Mouse (Mus musculus): ENCODE measurements around the gene Ovol1.

The Ovol1 gene

DNA sequence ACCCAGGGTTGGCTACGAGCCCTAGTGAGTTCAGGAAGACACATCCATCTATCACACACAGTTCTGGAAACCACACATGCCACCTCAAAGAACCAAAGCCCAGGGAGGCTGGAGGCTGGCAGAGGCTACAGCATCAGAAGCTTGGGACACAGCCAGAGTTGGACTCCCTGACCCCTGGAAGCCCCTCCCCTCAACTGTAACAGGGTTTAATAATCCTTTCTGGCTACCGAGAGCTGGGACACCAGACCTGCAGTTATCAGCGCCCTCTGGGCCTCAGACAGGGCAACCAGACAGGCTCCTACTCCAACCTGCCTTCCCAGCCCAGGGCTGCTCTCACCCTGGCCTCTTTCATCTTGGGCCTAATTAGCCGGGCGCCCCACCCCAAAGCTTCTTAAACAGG is 5.9 kb upstream of the Ovol1 start:
- H3K4me1 ChIP-seq (replicated peaks; ENCODE audit: low read depth, low read length) = peaks cover 50% of the 10 kb centered on the region
- peaks cover 57% of the 10 kb centered on the region for H3K27me3 ChIP-seq (ENCODE audit: insufficient read depth, low read length)

DNA sequence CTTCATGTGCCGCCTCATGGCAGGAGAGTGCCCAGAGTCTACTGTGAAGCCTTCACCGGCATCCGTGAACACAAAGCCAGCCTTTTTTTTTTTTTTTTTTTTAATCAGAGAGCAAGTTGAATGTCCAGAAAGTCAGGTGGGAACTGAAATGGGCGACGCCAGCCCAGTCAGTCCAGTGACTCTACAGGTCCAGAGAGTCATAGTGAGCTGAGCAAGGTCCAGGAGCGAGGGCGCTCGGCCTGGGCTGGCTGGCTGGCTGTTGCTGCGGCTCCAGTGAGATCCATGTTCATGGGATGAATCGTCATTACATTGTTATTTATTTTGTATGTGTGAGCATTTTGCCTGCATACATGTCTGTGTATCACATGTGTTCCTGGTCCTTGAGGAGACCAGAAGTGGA is 2.3 kb upstream of the Ovol1 start:
- H3K9me3 ChIP-seq (ENCODE audit: low read length) = no peaks in the 10 kb centered on the region
- H3K36me3 ChIP-seq (ENCODE audit: insufficient read depth, low read length) = no peaks in the 10 kb centered on the region
- H3K27me3 ChIP-seq (ENCODE audit: insufficient read depth, low read length) = peaks cover 93% of the 10 kb centered on the region
- no peak overlapping the region for H3K4me3 ChIP-seq (replicated peaks; ENCODE audit: low read length)
- peaks cover 49% of the 10 kb centered on the region for H3K4me1 ChIP-seq (replicated peaks; ENCODE audit: low read depth, low read length)
- TF ChIP-seq POU5F1 (IDR thresholded peaks at IDR 0.05; ENCODE audit: borderline replicate concordance, low read length) (no peak), NANOG (IDR thresholded peaks at IDR 0.05; ENCODE audit: borderline replicate concordance, low read length) (no peak), CTCF (conservative IDR thresholded peaks at IDR 0.05; ENCODE audit: low read length) (no peak)

More for the DNA sequence above, 5.9 kb upstream of the Ovol1 start:
- H3K36me3 ChIP-seq (ENCODE audit: insufficient read depth, low read length) = peaks cover 24% of the 10 kb centered on the region
- no peak for TF ChIP-seq NANOG (IDR thresholded peaks at IDR 0.05; ENCODE audit: borderline replicate concordance, low read length)
- TF ChIP-seq POU5F1 (IDR thresholded peaks at IDR 0.05; ENCODE audit: borderline replicate concordance, low read length) = no peak
- no peak for TF ChIP-seq CTCF (conservative IDR thresholded peaks at IDR 0.05; ENCODE audit: low read length)
- no peaks in the 10 kb centered on the region for H3K9me3 ChIP-seq (ENCODE audit: low read length)
- H3K4me3 ChIP-seq (replicated peaks; ENCODE audit: low read length) = peak overlapping the region; percentile 91

DNA sequence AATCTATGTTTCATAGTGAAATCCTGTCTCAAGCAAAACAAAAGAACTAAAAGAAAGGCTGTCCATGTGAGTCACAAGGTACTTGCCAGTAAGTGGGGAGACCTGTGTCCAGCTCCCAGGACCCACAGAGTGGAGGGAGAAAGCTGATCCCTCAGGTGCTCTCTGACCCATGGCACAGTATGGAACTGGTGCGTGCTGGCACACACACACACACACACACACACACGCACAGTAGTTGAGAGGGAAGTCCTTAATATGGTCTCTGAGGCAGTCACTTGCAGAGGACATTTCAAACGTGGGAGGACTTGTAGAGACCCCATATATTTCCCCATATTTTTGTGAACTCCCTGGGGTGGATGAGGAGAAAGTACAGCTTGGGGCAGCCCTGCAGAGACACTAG is 1.4 kb upstream of the Ovol1 start:
- Histone ChIP-seq H3K4me3 (replicated peaks; ENCODE audit: low read length) (no peak overlapping the region), H3K36me3 (ENCODE audit: insufficient read depth, low read length) (no peaks in the 10 kb centered on the region), H3K9me3 (ENCODE audit: low read length) (no peaks in the 10 kb centered on the region), H3K4me1 (replicated peaks; ENCODE audit: low read depth, low read length) (peaks cover 55% of the 10 kb centered on the region), H3K27me3 (ENCODE audit: insufficient read depth, low read length) (peaks cover 100% of the 10 kb centered on the region)
- TF ChIP-seq CTCF (conservative IDR thresholded peaks at IDR 0.05; ENCODE audit: low read length) (no peak), POU5F1 (IDR thresholded peaks at IDR 0.05; ENCODE audit: borderline replicate concordance, low read length) (no peak), NANOG (IDR thresholded peaks at IDR 0.05; ENCODE audit: borderline replicate concordance, low read length) (no peak)

GRCm38 (mm10) chr19:5561252-5561790 is 875 bp upstream of the Ovol1 start:
- Histone ChIP-seq H3K36me3 (ENCODE audit: insufficient read depth, low read length) (no peaks in the 10 kb centered on the region), H3K4me3 (replicated peaks; ENCODE audit: low read length) (peak overlapping the region; percentile 75), H3K4me1 (replicated peaks; ENCODE audit: low read depth, low read length) (peaks cover 55% of the 10 kb centered on the region), H3K9me3 (ENCODE audit: low read length) (no peaks in the 10 kb centered on the region), H3K27me3 (ENCODE audit: insufficient read depth, low read length) (peaks cover 100% of the 10 kb centered on the region)
- TF ChIP-seq CTCF (conservative IDR thresholded peaks at IDR 0.05; ENCODE audit: low read length) (no peak), POU5F1 (IDR thresholded peaks at IDR 0.05; ENCODE audit: borderline replicate concordance, low read length) (no peak), NANOG (IDR thresholded peaks at IDR 0.05; ENCODE audit: borderline replicate concordance, low read length) (no peak)

DNA sequence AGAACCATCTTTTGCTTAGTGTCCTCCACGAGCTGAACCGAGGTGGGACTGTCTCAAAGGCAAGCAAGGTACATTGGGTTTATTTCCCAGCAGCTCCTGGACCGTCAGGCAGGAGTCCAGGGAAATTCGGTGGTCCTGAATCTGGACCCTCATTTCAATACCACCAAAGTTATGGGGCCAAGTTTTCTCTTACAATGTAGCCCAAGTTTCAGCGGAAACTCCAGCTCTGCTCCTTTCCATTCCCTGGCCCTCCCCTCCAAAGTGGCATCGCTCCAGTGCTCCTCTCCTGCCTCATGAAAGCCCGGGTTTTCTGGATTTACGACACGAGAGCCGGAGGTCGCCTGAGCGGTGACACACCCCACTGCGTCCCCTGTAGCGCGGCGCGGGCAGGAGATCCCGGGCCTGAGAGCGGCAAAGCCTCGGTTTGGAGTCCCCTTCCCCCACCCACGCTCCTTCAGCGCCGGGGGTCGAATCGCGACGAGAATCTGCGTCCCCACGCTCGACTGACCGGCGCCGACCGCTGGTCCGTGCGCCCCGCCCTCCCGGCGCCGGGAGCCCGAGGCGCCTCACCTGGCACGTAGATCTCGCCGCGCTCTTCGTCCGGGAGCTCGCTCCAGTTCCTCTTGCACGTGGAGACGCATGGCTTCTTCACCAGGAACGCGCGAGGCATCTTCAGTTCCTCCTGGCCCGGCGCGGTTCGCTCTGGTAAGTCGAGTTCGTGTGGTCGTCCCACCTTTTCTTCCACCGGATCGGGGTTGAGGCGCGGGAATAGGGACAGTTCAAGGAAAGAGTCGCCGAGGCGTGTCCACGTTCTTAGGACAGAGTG is 602 bp downstream of the Ovol1 start:
- Histone ChIP-seq H3K4me3 (replicated peaks; ENCODE audit: low read length) (peak overlapping the region; percentile 75), H3K4me1 (replicated peaks; ENCODE audit: low read depth, low read length) (peaks cover 64% of the 10 kb centered on the region), H3K27me3 (ENCODE audit: insufficient read depth, low read length) (peaks cover 96% of the 10 kb centered on the region), H3K9me3 (ENCODE audit: low read length) (no peaks in the 10 kb centered on the region), H3K36me3 (ENCODE audit: insufficient read depth, low read length) (no peaks in the 10 kb centered on the region)
- TF ChIP-seq NANOG (IDR thresholded peaks at IDR 0.05; ENCODE audit: borderline replicate concordance, low read length) (no peak), POU5F1 (IDR thresholded peaks at IDR 0.05; ENCODE audit: borderline replicate concordance, low read length) (no peak), CTCF (conservative IDR thresholded peaks at IDR 0.05; ENCODE audit: low read length) (no peak)

- Histone ChIP-seq H3K36me3 (ENCODE audit: insufficient read depth, low read length) (no peaks in the 10 kb centered on the region), H3K27me3 (ENCODE audit: insufficient read depth, low read length) (peaks cover 90% of the 10 kb centered on the region), H3K4me3 (replicated peaks; ENCODE audit: low read length) (peak overlapping the region; percentile 75), H3K9me3 (ENCODE audit: low read length) (no peaks in the 10 kb centered on the region), H3K4me1 (replicated peaks; ENCODE audit: low read depth, low read length) (peaks cover 71% of the 10 kb centered on the region)
- TF ChIP-seq NANOG (IDR thresholded peaks at IDR 0.05; ENCODE audit: borderline replicate concordance, low read length) = no peak
- TF ChIP-seq POU5F1 (IDR thresholded peaks at IDR 0.05; ENCODE audit: borderline replicate concordance, low read length) = no peak
- no peak for TF ChIP-seq CTCF (conservative IDR thresholded peaks at IDR 0.05; ENCODE audit: low read length)
These were observed 1.2 kb downstream of the Ovol1 start for GRCm38 (mm10) chr19:5559229-5559628.

DNA sequence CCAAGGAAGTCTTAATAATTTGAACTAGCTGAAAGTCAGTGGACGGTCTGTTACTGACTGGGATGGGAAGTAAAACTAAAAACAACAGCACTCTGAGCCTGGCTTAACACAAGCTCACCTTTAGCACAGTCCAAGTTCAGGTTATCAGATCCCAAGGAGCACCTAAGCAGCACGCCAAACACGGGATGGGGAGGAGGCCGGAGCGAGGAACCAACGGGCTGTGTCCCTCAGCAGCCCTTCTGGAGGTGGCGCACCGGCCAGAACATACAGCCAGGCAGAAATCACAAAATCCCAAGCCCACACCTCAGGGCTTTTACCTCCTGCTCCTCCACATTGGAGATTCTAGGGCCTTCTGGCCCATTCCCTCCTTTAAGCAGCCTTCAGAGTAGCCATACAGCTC is 1.7 kb downstream of the Ovol1 start:
- no peak for TF ChIP-seq POU5F1 (IDR thresholded peaks at IDR 0.05; ENCODE audit: borderline replicate concordance, low read length)
- TF ChIP-seq NANOG (IDR thresholded peaks at IDR 0.05; ENCODE audit: borderline replicate concordance, low read length) = no peak
- no peak for TF ChIP-seq CTCF (conservative IDR thresholded peaks at IDR 0.05; ENCODE audit: low read length)

GRCm38 (mm10) chr19:5558169-5558568 is 2.3 kb downstream of the Ovol1 start:
- TF ChIP-seq NANOG (IDR thresholded peaks at IDR 0.05; ENCODE audit: borderline replicate concordance, low read length) (no peak), POU5F1 (IDR thresholded peaks at IDR 0.05; ENCODE audit: borderline replicate concordance, low read length) (no peak), CTCF (conservative IDR thresholded peaks at IDR 0.05; ENCODE audit: low read length) (no peak)
- Histone ChIP-seq H3K4me3 (replicated peaks; ENCODE audit: low read length) (no peak overlapping the region), H3K27me3 (ENCODE audit: insufficient read depth, low read length) (peaks cover 90% of the 10 kb centered on the region), H3K36me3 (ENCODE audit: insufficient read depth, low read length) (no peaks in the 10 kb centered on the region), H3K4me1 (replicated peaks; ENCODE audit: low read depth, low read length) (peaks cover 81% of the 10 kb centered on the region), H3K9me3 (ENCODE audit: low read length) (no peaks in the 10 kb centered on the region)

More for the DNA sequence above, 1.7 kb downstream of the Ovol1 start:
- H3K4me1 ChIP-seq (replicated peaks; ENCODE audit: low read depth, low read length) = peaks cover 75% of the 10 kb centered on the region
- peak overlapping the region; percentile 75 for H3K4me3 ChIP-seq (replicated peaks; ENCODE audit: low read length)
- H3K36me3 ChIP-seq (ENCODE audit: insufficient read depth, low read length) = no peaks in the 10 kb centered on the region
- H3K9me3 ChIP-seq (ENCODE audit: low read length) = no peaks in the 10 kb centered on the region
- peaks cover 90% of the 10 kb centered on the region for H3K27me3 ChIP-seq (ENCODE audit: insufficient read depth, low read length)

Measured in E14TG2a.4 (cell line).